Mouse (Mus musculus): Measurements from ENCODE around the gene Gpr15. TPM values are rescaled to one million over a fixed set of nuclear protein-coding genes. Genes with fewer than 3 reads are reported as not detected.

The Gpr15 gene
- polyA plus RNA-seq, 1 experiment from 2014 or later: not detected

GRCm38 (mm10) chr16:58677491-58677890 lies 41.4 kb downstream of the Gpr15 start:
- H3K36me3 ChIP-seq (ENCODE audit: control insufficient read depth, insufficient read depth, low read length): peaks cover 69% of the 10 kb centered on the region
- H3K4me3 ChIP-seq (ENCODE audit: control insufficient read depth in 1 of 2, insufficient read depth in 1 of 2, low read depth in 1 of 2, low read length in 2 of 2): no peak overlapping the region

GRCm38 (mm10) chr16:58676633-58677032 lies 42.2 kb downstream of the Gpr15 start:
- H3K27ac ChIP-seq (replicated peaks in 1 of 2; ENCODE audit: control insufficient read depth in 1 of 2, insufficient read depth in 1 of 2, low read depth in 2 of 2, low read length in 2 of 2): no peak overlapping the region
- H3K9me3 ChIP-seq (ENCODE audit: control insufficient read depth, low read length): no peaks in the 10 kb centered on the region
- no peak overlapping the region for H3K4me2 ChIP-seq (ENCODE audit: low read length)
- no peak overlapping the region; the same call in 1 of the 2 replicates for H3K9ac ChIP-seq (ENCODE audit: low read length)
- no peaks in the 10 kb centered on the region for H3K27me3 ChIP-seq (ENCODE audit: control insufficient read depth, insufficient read depth, low read length)
- ATAC-seq (ENCODE audit: insufficient number of reproducible peaks, insufficient read depth, low FRiP score, low read depth): no peak
- peaks cover 0 to 6% of the 10 kb centered on the region in 2 experiments; a peak in 2 of 4 replicates for H3K4me1 ChIP-seq (ENCODE audit: control insufficient read depth in 2 of 2, insufficient read depth in 2 of 2, low read length in 2 of 2)
- no peak overlapping the region for H3K4me3 ChIP-seq (ENCODE audit: control insufficient read depth in 1 of 2, insufficient read depth in 1 of 2, low read depth in 1 of 2, low read length in 2 of 2)
- 31% methylated on average over 3 of the region's 3 CpGs for WGBS
- peaks cover 67% of the 10 kb centered on the region for H3K36me3 ChIP-seq (ENCODE audit: control insufficient read depth, insufficient read depth, low read length)

More at GRCm38 (mm10) chr16:58677491-58677890, 41.4 kb downstream of the Gpr15 start:
- H3K27ac ChIP-seq (replicated peaks in 1 of 2; ENCODE audit: control insufficient read depth in 1 of 2, insufficient read depth in 1 of 2, low read depth in 2 of 2, low read length in 2 of 2): no peak overlapping the region
- H3K4me1 ChIP-seq (ENCODE audit: control insufficient read depth in 2 of 2, insufficient read depth in 2 of 2, low read length in 2 of 2): peaks cover 0 to 6% of the 10 kb centered on the region in 2 experiments; a peak in 2 of 4 replicates
- no peak overlapping the region for H3K9ac ChIP-seq (ENCODE audit: low read length)
- H3K27me3 ChIP-seq (ENCODE audit: control insufficient read depth, insufficient read depth, low read length): no peaks in the 10 kb centered on the region
- WGBS: 84% methylated on average over 5 of the region's 5 CpGs
- no peak for ATAC-seq (ENCODE audit: insufficient number of reproducible peaks, insufficient read depth, low FRiP score, low read depth)
- no peak overlapping the region for H3K4me2 ChIP-seq (ENCODE audit: low read length)
- H3K9me3 ChIP-seq (ENCODE audit: control insufficient read depth, low read length): no peaks in the 10 kb centered on the region

- ATAC-seq (ENCODE audit: insufficient number of reproducible peaks, insufficient read depth, low FRiP score, low read depth): no peak
- Histone ChIP-seq H3K27me3 (ENCODE audit: control insufficient read depth, insufficient read depth, low read length) (no peaks in the 10 kb centered on the region), H3K4me1 (ENCODE audit: control insufficient read depth in 2 of 2, insufficient read depth in 2 of 2, low read length in 2 of 2) (peaks cover 0 to 11% of the 10 kb centered on the region in 2 experiments; a peak in 2 of 4 replicates), H3K4me3 (ENCODE audit: control insufficient read depth in 1 of 2, insufficient read depth in 1 of 2, low read depth in 1 of 2, low read length in 2 of 2) (no peak overlapping the region), H3K9me3 (ENCODE audit: control insufficient read depth, low read length) (no peaks in the 10 kb centered on the region), H3K36me3 (ENCODE audit: control insufficient read depth, insufficient read depth, low read length) (peaks cover 62% of the 10 kb centered on the region), H3K27ac (replicated peaks in 1 of 2; ENCODE audit: control insufficient read depth in 1 of 2, insufficient read depth in 1 of 2, low read depth in 2 of 2, low read length in 2 of 2) (no peak overlapping the region), H3K4me2 (ENCODE audit: low read length) (no peak overlapping the region), H3K9ac (ENCODE audit: low read length) (no peak overlapping the region)
- 76% methylated on average over 7 of the region's 7 CpGs for WGBS
These were observed 42.7 kb downstream of the Gpr15 start for GRCm38 (mm10) chr16:58676156-58676555.

- Histone ChIP-seq H3K27ac (replicated peaks in 1 of 2; ENCODE audit: control insufficient read depth in 1 of 2, insufficient read depth in 1 of 2, low read depth in 2 of 2, low read length in 2 of 2) (no peak overlapping the region), H3K4me1 (ENCODE audit: control insufficient read depth in 2 of 2, insufficient read depth in 2 of 2, low read length in 2 of 2) (peaks cover 0 to 15% of the 10 kb centered on the region in 2 experiments; a peak in 2 of 4 replicates), H3K4me2 (ENCODE audit: low read length) (no peak overlapping the region), H3K36me3 (ENCODE audit: control insufficient read depth, insufficient read depth, low read length) (peaks cover 54% of the 10 kb centered on the region), H3K9me3 (ENCODE audit: control insufficient read depth, low read length) (no peaks in the 10 kb centered on the region), H3K4me3 (ENCODE audit: control insufficient read depth in 1 of 2, insufficient read depth in 1 of 2, low read depth in 1 of 2, low read length in 2 of 2) (no peak overlapping the region), H3K9ac (ENCODE audit: low read length) (no peak overlapping the region), H3K27me3 (ENCODE audit: control insufficient read depth, insufficient read depth, low read length) (no peaks in the 10 kb centered on the region)
- WGBS: 94% methylated on average over 13 of the region's 13 CpGs
- no peak for ATAC-seq (ENCODE audit: insufficient number of reproducible peaks, insufficient read depth, low FRiP score, low read depth)
These were observed 43.6 kb downstream of the Gpr15 start for GRCm38 (mm10) chr16:58675256-58675655.

- H3K4me3 ChIP-seq (ENCODE audit: control insufficient read depth in 1 of 2, insufficient read depth in 1 of 2, low read depth in 1 of 2, low read length in 2 of 2): no peak overlapping the region
- 93% methylated on average over 15 of the region's 15 CpGs for WGBS
These were observed 45.0 kb downstream of the Gpr15 start for GRCm38 (mm10) chr16:58673811-58674410.

GRCm38 (mm10) chr16:58672396-58672795 lies 46.5 kb downstream of the Gpr15 start:
- Histone ChIP-seq H3K4me1 (ENCODE audit: control insufficient read depth in 2 of 2, insufficient read depth in 2 of 2, low read length in 2 of 2) (peaks cover 2 to 29% of the 10 kb centered on the region in 2 experiments), H3K27ac (replicated peaks in 1 of 2; ENCODE audit: control insufficient read depth in 1 of 2, insufficient read depth in 1 of 2, low read depth in 2 of 2, low read length in 2 of 2) (no peak overlapping the region), H3K9ac (ENCODE audit: low read length) (no peak overlapping the region), H3K36me3 (ENCODE audit: control insufficient read depth, insufficient read depth, low read length) (peaks cover 43% of the 10 kb centered on the region), H3K27me3 (ENCODE audit: control insufficient read depth, insufficient read depth, low read length) (no peaks in the 10 kb centered on the region), H3K9me3 (ENCODE audit: control insufficient read depth, low read length) (no peaks in the 10 kb centered on the region), H3K4me2 (ENCODE audit: low read length) (no peak overlapping the region), H3K4me3 (ENCODE audit: control insufficient read depth in 1 of 2, insufficient read depth in 1 of 2, low read depth in 1 of 2, low read length in 2 of 2) (no peak overlapping the region)
- WGBS: 91% methylated on average over 13 of the region's 13 CpGs
- ATAC-seq (ENCODE audit: insufficient number of reproducible peaks, insufficient read depth, low FRiP score, low read depth): no peak

More at GRCm38 (mm10) chr16:58673811-58674410, 45.0 kb downstream of the Gpr15 start:
- ATAC-seq (ENCODE audit: insufficient number of reproducible peaks, insufficient read depth, low FRiP score, low read depth): no peak
- Histone ChIP-seq H3K27ac (replicated peaks in 1 of 2; ENCODE audit: control insufficient read depth in 1 of 2, insufficient read depth in 1 of 2, low read depth in 2 of 2, low read length in 2 of 2) (no peak overlapping the region), H3K9me3 (ENCODE audit: control insufficient read depth, low read length) (no peaks in the 10 kb centered on the region), H3K4me2 (ENCODE audit: low read length) (no peak overlapping the region), H3K4me1 (ENCODE audit: control insufficient read depth in 2 of 2, insufficient read depth in 2 of 2, low read length in 2 of 2) (peaks cover 2 to 24% of the 10 kb centered on the region in 2 experiments), H3K36me3 (ENCODE audit: control insufficient read depth, insufficient read depth, low read length) (peaks cover 54% of the 10 kb centered on the region), H3K27me3 (ENCODE audit: control insufficient read depth, insufficient read depth, low read length) (no peaks in the 10 kb centered on the region), H3K9ac (ENCODE audit: low read length) (no peak overlapping the region)

GRCm38 (mm10) chr16:58671212-58671985 lies 47.5 kb downstream of the Gpr15 start:
- H3K4me2 ChIP-seq (ENCODE audit: low read length): peak overlapping the region; percentile 83
- peak overlapping the region; percentile 92 to 93; a peak in 3 of 4 replicates for H3K4me3 ChIP-seq (ENCODE audit: control insufficient read depth in 1 of 2, insufficient read depth in 1 of 2, low read depth in 1 of 2, low read length in 2 of 2)
- 70% methylated on average over 8 of the region's 8 CpGs for WGBS
- H3K36me3 ChIP-seq (ENCODE audit: control insufficient read depth, insufficient read depth, low read length): peaks cover 35% of the 10 kb centered on the region
- no peak for ATAC-seq (ENCODE audit: insufficient number of reproducible peaks, insufficient read depth, low FRiP score, low read depth)
- H3K4me1 ChIP-seq (ENCODE audit: control insufficient read depth in 2 of 2, insufficient read depth in 2 of 2, low read length in 2 of 2): peaks cover 2 to 26% of the 10 kb centered on the region in 2 experiments
- H3K27me3 ChIP-seq (ENCODE audit: control insufficient read depth, insufficient read depth, low read length): no peaks in the 10 kb centered on the region
- H3K27ac ChIP-seq (replicated peaks in 1 of 2; ENCODE audit: control insufficient read depth in 1 of 2, insufficient read depth in 1 of 2, low read depth in 2 of 2, low read length in 2 of 2): no peak overlapping the region
- H3K9ac ChIP-seq (ENCODE audit: low read length): peak overlapping the region; percentile 89
- no peaks in the 10 kb centered on the region for H3K9me3 ChIP-seq (ENCODE audit: control insufficient read depth, low read length)
